Mouse (Mus musculus) olfactory bulb, adult 2 months (tissue): ENCODE results near the gene Kdm1a.

Experiments used
- CTCF ChIP-seq: fragments of 200-500 bp; IDR thresholded peaks from 2 replicates; pipeline ENCODE4 v1.5.1; 2012; ENCODE audit warnings: low read depth, mild to moderate bottlenecking, low read length, moderate library complexity; ENCODE audit not compliant: insufficient read depth
- POLR2A ChIP-seq: fragments of 200-500 bp; IDR thresholded peaks from 2 replicates; pipeline ENCODE4 v1.6.1; 2012; ENCODE audit warnings: mild to moderate bottlenecking, low read depth, low read length, moderate library complexity; ENCODE audit not compliant: insufficient read depth

DNA sequence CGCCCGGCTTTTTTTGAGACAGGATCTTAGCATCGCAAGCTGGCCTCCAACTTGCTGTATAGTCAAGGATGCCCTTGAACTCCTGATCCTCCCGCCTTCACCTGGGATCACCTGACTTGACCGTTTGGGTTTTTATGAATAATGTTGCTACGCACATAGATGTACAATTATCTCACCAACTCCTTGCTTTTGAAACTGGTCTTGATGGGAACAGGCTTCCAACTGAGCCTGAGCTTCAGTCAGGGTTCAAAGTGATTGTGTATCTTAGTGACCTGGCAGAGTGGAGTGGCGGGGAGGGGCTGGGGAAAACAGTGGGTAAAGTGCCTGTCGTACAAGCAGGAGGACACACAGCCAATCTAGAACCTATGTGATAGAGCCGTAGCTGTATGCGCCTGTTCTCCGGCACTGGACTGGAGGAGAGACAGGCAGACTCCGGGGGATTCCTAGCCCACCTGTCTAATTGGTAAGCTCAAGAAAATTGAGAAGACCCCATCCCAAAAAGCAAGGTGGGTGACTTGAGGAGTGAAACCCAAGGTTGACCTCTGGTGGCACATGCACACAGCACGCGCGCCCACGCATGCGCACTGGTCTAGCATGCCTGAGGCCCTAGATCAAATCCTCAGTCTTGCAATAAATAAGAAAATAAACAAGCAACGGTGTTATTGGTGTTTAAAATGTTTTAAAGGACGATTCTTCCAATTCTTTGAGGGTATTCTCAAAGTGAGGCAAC is 3.4 kb upstream of the Kdm1a start:
- TF ChIP-seq CTCF (no peak), POLR2A (no peak)
